Mouse (Mus musculus) adrenal gland (tissue): ENCODE data around the gene Lekr1.
"Not testable (repeated sequence)": the region's sequence is repeated elsewhere in the genome, so short reads cannot be mapped to it uniquely, and the experiment has no call there.

Source experiments
- intact Hi-C: fragments of 180-260 bp; cut with DNase I; formaldehyde crosslinking; loops from one replicate; pipeline ENCODE4 v1.15.1; 2025

The Lekr1 gene

DNA sequence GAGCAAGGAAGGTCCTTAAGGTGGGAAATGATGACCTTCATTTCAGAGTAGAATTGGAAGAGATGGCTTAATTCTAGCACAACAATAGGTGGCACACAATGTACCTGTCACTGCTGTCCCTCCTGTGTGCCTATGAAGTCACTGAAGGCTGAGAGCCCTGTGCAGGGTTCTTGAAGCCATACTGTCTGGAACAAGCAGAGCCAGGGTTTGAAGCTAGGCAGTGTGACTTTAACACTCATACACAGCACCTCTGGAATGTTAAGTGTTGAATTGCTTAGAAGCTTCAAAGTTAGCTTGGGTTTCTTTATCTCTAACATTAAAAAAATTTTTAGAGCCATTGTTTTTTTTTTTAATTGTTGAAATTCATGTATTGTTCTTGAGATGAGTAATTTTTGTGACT lies 100.4 kb downstream of the Lekr1 start:
- intact Hi-C loops = no loop called here

DNA sequence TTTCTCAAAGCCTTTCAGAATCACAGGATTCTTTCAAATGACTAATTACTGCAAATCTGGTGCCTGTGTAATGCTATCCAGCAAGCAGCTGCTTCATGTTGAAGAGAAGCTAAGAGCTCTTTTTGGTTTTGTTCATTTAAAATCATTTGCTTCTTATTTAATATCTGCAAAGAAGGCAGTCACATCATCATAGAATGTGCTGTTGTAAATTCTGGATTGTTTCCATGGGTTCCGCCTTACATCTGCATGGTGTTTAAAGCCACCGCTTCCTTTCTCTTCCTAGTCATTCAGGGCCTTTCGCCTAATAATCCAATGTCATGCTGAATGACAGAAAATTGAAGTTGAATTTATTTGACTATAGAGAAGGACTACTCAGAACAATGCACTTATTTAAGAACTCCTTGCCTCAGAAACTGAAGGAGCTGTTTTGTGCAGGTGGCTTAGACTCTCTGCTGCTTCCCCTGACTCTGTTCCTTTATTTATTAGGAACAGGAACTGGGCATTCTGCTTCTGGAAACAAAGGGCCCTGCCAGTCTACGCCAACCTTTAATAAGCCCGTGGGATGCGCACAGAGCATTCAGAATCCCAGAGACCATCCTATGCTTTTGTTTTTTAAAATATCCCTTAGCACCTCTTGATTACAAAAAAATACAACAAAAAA lies 101.3 kb downstream of the Lekr1 start:
- intact Hi-C loops = no loop called here

DNA sequence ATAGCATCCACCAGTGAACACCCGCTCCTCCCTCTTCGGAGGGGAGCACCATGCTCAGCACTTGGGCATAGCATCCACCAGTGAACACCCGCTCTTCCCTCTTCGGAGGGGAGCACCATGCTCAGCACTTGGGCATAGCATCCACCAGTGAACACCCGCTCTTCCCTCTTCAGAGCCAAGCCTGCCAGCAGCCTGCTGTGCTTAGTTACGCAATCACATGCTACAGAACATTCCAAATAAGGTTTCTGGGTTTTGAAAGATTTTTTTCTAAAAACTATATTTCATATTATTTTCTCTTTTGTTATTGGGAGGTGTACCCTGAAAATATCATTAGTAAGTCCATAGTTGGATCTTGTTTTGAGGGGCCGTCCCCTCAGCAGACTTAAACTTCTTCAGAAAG lies 103.6 kb downstream of the Lekr1 start:
- intact Hi-C loops = not testable (repeated sequence)

DNA sequence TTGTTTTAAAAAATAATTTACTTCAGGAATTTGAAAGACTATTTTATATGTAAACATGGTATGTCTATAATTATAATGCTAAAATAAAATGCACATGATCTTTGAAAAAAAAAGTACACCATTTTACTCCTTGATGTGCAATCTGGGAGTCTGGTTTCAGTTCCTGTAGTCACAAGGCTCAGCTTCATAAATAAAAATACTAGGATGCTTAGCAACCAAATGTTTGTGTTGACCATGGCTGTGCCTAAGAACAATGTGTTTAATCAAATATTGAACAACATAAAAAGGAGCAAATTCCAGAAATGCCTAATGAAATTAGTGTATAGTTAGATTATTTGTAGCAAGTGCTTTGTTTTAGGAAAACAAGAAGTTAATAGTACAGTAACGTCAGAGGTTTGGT lies 107.9 kb downstream of the Lekr1 start:
- intact Hi-C loops = no loop called here

DNA sequence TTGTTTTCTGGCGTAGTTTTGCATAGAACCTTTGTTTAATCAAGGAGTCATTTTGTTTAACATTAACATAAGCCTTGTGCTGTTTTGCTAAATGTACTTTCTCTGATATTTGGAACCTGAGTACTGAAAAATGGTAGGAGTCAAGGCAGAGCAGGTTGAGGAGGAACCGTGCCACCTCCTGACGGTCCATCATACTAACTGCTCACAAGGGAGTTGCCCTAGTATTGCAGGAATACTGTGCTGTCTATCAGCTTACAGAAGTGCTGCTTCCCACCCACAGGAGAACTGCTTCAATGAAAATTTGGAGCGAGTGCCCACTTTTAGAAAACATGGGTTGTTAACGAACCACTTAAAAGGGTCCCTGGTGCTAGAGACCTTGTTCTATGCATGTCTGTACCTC lies 109.1 kb downstream of the Lekr1 start:
- intact Hi-C loops = no loop called here

DNA sequence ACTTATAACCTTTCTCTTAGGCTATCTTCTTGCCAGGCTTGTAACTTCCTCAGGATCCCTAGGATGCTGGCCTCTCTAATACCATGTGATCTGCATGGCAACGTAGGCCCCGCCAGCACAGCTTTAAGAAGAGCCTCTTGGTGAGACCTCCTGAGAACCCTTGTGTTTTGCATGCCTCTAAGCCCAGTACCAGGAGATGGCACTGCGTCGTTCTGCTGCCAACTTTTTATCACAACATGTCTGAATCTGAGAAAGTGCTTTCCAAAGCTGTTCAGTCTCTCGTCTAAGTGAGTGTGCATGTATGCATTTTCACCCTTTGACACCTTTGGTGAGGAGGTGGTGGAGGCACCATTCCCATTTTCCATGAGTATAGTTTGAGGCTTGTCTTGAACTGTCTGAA lies 116.2 kb downstream of the Lekr1 start:
- intact Hi-C loops = no loop called here

DNA sequence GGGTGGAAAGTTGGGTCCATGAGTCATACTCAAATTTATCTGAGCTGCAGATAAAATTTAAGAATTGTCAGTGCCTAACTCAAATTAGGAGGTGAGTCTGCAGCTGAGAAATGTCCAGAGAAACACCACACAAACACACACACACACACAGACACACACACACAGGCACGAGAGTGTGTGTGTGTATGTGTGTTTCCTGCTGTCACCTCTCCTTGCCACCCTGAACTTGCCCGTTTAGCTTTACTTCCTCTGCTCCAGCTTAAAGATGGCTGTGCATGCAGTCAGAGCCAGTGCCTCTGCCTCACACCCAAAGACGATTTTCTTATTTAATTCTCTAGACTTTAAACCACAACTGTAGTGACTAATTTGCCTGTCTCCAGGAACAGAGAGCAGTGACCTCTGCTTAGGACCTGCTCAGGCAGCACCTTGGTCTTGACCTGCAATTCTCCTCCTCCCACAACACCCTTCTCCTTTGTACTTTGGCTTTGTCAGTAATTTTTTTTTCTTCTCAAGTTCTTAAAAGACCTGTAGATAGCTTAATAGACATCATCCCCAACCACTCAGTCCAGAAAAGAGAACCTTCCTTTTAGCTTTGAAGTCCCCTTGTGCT lies 124.2 kb downstream of the Lekr1 start:
- intact Hi-C loops = no loop called here

DNA sequence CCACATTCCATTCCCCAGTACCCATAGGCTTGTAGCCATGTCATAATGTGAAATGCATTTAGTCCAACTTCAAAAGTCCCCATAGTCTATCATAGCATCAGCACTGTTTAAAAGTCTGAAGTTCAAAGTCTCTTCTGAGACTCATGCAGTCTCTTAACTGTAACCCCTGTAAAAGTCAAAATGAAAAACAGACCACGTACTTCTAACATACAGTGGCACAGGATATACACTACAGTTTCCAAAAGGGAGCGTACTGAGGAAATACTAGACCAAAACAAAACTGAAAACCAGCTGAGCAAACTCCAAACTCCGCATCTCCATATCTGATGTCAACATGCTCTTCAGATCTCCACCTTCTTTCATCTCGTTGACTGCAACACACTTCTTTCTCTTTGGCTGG lies 127.5 kb downstream of the Lekr1 start:
- intact Hi-C loops = no loop called here

DNA sequence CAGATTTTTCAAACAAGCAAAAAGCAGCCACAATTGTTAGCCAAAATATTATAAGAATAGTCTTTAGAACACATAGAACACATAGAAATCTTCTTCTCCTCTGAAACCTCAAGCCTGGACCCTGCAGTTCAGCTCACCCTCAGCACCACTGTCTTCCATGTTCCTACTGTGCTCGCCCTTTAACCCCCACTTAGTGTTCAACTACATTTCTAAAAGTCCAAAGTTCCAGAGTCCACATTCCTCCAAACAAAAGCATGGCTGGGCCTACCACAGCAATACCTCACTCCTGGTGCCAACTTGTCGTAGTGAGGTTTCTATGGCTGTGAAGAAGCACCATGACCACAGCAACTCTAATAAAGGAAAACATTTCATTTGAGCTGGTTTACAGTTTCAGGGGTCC lies 128.7 kb downstream of the Lekr1 start:
- intact Hi-C loops = no loop called here

DNA sequence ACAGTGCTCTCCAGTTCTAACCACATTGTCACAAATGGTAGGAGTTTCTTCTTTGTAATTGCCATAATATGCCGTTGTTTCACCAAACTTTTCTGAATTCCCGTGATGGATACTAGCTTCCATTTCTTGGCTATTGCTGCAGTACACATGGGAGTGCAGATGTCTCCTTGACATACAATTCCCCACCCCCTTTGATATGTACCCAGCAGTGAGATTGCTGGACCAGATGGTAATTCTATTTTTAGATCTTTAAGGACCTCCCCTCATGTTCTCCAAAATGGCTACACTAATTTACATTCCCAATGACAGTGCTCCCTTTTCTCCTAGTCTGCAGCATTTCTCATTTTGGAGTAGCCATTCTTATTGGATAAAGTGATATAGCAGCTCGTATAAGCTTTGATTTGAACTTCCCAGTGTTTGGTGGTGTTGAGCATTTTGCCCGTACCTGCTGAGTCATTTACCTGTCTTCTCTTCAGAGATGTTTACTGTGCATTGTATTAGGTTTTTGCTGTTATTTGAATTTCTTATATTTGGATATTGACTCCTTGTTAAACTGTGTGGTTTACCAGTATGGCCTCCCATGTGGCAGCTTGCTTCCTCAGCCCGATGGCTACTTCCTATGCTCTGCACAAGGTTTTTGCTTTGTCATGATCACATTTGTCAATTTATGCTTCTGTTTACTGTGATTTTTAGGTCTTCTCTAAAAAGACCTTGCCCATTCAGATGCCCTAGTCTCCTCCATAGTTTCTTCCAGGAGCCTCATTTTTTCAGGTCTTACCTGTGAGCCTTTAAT lies 131.5 kb downstream of the Lekr1 start:
- intact Hi-C loops = no loop called here

DNA sequence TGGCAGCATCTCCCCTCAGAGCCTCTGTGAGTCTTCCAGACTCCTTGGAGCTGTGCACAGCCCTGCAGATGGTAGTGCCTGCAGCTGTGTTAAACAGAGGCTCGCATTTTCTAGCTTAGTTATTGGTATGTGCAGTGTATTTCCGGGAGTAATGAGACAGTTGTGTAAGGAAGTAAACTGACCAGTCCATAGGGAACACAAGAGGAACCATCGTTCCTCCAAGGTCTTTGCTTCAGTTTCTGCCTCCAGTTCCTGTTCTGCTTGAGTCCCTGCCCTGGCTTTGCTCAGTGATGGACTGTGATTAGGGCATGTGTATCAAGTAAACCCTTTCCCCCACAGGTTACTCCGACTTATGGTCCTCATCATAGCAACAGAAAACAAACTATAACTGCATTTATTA lies 134.9 kb downstream of the Lekr1 start:
- intact Hi-C loops = no loop called here

DNA sequence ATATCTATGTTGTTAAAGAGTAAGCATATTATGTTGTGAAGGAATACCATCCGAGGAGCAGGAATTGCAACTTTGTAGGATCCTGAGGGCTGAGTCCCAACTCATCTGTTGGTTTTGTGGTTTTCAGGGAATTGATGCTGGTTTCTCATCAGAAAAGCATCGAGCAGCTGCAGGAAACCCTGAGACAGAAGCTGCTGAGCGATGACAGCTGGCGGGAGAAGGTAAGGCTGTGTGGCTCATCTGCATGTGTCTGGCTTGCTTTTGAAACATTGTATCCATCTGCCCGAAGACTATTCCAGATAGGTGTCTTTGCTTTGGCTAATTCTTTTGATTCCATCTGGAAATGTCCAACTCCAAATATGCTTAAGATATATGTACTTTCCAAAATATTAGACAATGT lies 136.2 kb downstream of the Lekr1 start:
- intact Hi-C loops = no loop called here

DNA sequence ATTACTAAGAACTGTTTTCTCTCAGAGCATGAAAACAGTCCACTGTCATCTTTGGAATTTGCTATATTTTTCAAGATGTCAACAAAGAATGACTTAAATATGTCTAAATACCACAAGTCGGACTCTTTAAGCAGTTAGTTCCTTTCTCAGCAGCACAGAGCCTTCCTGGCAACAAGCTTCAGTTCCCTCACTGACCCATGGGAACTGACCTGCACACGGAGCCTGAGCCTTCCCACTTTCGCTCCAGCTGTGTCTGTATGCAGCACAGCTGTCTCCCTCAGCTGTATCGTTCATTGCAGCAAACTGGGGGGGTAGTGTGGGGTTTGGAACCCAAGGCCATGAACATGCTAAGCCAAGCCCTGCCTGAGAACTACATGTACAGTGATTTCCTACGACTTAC lies 136.8 kb downstream of the Lekr1 start:
- intact Hi-C loops = no loop called here

DNA sequence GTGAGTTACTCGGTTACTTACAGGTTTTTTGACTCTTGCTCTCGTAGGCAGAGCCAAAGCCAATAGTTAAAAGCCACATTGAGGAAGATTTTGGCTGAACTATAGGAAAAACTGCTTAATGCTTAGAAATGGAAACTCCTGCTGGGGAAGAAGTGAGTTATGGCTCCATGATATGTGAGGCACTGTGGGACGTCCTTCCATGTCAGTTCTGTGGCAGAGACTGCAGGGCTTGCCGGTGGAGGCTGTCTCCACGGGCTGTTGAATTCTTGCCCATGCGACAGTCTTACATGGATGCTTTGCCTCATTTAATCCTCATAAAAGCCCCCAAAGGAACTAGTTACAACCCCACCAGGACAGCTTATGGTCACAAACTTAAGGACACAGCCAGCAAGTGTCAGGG lies 148.9 kb downstream of the Lekr1 start:
- intact Hi-C loops = no loop called here

DNA sequence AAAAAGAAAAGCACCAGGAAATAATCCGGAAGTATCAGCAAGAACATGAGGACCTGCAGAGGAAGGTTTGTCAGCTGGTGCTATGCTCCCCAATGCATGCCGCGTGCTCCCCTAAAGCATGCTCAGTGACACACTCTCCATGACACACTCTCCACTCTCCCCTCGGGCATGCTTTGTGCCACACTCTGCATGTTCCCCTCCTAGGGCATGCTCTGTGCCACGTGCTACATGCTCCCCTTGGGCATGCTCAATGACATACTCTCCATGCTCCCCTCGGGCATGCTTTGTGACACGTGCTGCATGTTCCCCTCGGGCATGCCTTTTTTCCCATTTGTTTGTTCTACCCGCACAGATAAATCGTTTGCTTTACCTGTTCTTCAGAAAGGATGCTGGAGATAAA lies 150.0 kb downstream of the Lekr1 start:
- intact Hi-C loops = no loop called here

DNA sequence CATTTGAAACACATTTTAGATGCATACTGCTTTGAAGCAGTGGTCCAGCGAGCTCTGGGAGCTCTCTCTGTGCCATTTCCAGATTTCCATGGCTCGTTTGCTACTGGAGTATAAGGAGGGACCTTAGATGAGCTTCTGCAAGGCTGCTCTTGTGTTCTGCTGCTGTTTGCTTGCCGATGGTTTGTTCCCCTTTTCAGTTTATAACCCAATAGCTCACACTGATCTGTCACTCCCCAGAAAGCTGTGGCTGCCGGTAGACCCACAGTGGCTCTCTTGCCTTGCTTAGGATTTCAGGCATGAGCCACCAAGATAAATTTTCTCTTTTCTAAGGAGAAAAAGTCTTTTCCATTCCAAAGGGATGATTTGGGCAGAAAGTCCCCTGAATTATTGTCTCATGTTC lies 152.6 kb downstream of the Lekr1 start:
- intact Hi-C loops = no loop called here

DNA sequence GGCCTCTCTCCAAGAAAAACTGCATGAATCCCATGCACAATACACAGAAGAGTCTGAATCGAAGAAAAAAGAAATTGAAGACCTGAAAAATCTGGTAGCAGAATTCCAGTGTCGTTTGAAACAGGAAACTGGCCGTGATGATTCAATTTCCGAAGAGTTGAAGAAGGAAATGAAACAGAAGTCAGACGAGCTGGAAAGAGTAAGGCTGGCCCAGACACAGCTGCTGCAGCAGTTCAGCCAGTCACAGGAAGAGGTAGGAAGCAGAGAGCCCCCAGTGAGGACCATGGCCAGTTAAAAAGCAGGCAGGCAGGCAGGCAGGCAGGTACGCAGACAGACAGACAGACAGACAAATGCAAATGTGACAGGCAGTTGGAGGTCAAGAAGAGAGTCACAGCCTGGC lies 153.8 kb downstream of the Lekr1 start:
- intact Hi-C loops = no loop called here

DNA sequence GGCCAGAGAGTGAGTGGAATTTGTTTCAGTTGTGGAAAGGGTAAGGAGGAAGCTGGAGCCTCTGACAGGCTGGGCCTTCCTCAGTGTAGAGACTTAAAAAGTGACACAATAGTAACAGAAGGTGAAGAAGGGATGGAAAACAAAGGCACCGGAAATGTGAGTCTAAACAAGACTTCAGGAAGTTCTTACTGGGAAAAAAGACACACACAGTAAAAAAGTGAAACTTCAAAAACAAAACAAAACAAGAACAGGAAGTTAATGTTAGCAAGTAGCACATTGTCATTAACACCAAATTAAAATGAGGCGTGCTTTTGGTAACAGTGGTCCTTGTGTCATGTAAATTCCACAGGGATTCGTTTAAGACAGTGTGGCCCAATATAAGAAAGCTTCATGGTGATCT lies 158.9 kb downstream of the Lekr1 start:
- intact Hi-C loops = no loop called here

DNA sequence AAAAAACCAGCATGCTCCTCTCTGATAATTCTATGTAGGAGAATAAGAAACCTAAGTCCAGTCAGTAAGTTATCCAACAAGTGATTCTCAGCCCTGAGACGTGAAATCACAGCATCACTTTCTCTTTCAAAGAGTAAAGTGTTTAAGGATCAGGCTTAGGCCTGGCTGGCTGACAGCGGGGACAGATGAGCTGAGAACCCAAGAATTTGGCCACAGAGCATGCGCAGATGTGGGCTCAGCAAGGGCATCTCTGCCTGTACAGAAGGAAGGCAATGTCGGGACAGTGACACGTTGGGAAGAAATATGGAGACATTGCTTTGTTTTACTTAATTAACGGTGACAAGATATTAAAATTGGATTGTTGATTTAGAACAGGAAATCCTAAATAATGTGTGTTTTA lies 160.7 kb downstream of the Lekr1 start:
- intact Hi-C loops = no loop called here

DNA sequence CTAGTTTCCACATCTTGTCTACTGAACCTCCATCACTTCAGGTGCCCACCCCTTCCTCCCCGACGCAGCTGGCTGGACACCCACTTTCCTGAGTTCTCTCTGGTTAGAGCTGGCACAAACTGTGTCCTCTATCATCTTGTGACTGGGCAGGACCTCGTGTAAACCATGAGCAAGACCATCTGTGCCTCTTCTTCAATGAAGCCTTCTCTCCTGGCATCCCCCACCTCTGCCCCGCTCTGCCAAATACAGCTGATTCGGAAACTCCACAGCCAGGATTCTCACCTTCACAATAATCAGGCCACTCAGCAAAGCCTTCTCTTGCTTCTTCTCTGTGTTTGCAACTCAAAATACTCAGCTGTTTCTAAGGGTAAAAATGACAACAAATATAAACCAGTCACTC lies 161.4 kb downstream of the Lekr1 start:
- intact Hi-C loops = no loop called here

DNA sequence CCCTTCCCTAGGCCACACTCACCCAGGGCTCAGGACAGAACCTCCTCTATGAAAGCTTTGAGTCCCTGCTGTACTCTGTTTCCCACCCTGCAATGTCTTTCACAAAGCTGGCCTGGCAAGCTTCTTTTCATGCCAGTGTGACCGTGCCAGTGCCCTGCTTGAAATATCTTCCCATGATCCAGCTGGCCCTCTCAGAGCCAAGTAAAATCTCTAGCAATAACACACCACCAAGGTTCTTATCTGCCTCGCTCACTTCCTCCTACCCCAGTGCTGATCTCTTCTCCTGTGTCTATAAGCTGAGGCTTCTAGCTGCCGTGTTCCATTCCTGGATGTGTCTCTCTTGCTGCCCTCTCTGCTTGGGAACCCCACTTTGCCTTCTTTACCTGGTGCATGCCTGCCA lies 162.0 kb downstream of the Lekr1 start:
- intact Hi-C loops = no loop called here

DNA sequence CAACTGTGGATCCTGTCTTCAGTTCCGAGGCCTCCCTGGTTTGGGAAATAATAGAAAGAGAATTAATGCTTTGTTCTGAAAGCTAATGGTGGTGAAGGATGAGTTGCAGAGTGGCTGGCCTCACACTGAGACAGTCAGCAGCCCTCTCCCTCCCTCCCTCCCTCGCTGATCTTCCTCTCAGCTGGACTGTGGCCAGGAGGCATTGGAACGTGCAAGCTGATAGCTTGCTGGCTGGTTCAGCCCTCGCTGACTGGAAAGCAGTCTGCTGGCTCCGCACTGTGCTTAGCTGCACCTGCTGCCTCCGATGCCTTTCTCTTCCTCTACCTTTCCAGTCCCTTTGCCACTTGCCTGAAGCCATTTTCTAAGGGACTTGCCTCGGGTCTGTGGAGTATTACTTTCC lies 163.2 kb downstream of the Lekr1 start:
- intact Hi-C loops = no loop called here

DNA sequence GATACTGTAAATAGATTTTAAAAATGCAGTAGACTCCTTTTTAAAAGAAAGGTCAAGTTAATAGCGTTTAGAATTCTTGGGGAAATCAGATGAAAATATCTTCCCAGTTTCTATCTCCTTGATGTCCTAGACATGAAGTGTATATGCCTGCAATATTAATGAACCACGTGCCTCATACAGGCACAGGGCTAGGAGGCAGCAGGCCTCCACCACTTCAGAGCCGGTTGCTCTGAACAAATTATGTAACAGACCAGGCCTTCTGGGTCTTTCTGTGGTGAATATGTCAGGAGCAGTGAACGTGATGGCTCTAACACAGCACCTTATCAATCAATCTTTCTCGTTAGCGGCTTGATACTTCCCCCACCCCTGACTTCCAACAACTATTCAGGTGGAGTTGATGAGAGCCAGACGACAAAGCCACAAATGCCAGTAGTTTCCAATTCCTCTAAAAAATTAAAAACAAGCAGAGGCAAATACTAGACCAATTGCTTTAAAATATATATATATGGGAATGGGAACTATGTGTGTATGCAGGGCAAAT lies 164.0 kb downstream of the Lekr1 start:
- intact Hi-C loops = no loop called here
